Mouse (Mus musculus) liver, embryonic 14.5 days (tissue): ENCODE data around the gene Exoc6b.

Source experiments
- CTCF ChIP-seq: IDR thresholded peaks from 2 replicates; pipeline ENCODE4 v1.5.1; 2016; ENCODE audit warnings: antibody characterized with exemption, low read depth, control low read depth
- EP300 ChIP-seq: IDR thresholded peaks from 2 replicates; pipeline ENCODE4 v1.6.1; 2016; ENCODE audit warnings: antibody characterized with exemption, low read depth

GRCm38 (mm10) chr6:84931051-84931450 is 138.3 kb downstream of the Exoc6b start:
- TF ChIP-seq CTCF (no peak), EP300 (no peak)
